Mouse (Mus musculus) midbrain, embryonic 13.5 days (tissue): ENCODE data around the gene Gpd2. TPM values are rescaled to one million over a fixed set of nuclear protein-coding genes. Genes with fewer than 3 reads are reported as not detected.

Source experiments
- ATAC-seq: fragments of 200-750 bp; cut with Nextera tagmentation; 2 replicates; pipeline ENCODE4 v1.8.0; 2017; ENCODE audit warnings: mild to moderate bottlenecking, moderate TSS enrichment, moderate library complexity
- H3K27ac ChIP-seq: fragments of 300-500 bp; sonication (generic); 2 replicates; pipeline ENCODE4 v1.5.1; 2015; ENCODE audit warnings: inconsistent platforms, mild to moderate bottlenecking, moderate library complexity
- H3K27me3 ChIP-seq: fragments of 300-500 bp; sonication (generic); 2 replicates; pipeline ENCODE4 v1.6.1; 2015; ENCODE audit warnings: mild to moderate bottlenecking, inconsistent platforms
- H3K36me3 ChIP-seq: fragments of 300-500 bp; sonication (generic); 2 replicates; pipeline ENCODE4 v1.6.1; 2015; ENCODE audit warnings: mild to moderate bottlenecking, inconsistent platforms
- H3K4me1 ChIP-seq: fragments of 300-500 bp; sonication (generic); replicated peaks from 2 replicates; pipeline ENCODE4 v1.6.1; 2015; ENCODE audit warnings: inconsistent platforms
- H3K4me2 ChIP-seq: fragments of 300-500 bp; sonication (generic); replicated peaks from 2 replicates; pipeline ENCODE4 v1.6.1; 2015; ENCODE audit warnings: moderate library complexity, mild to moderate bottlenecking, inconsistent platforms
- H3K4me3 ChIP-seq: fragments of 300-500 bp; sonication (generic); replicated peaks from 2 replicates; pipeline ENCODE4 v1.5.1; 2015; ENCODE audit warnings: mild to moderate bottlenecking, inconsistent platforms
- H3K9ac ChIP-seq: fragments of 300-500 bp; sonication (generic); replicated peaks from 2 replicates; pipeline ENCODE4 v1.6.1; 2015; ENCODE audit warnings: mild to moderate bottlenecking, inconsistent platforms
- H3K9me3 ChIP-seq: fragments of 300-500 bp; sonication (generic); 2 replicates; pipeline ENCODE4 v1.6.1; 2016; ENCODE audit warnings: mild to moderate bottlenecking, inconsistent platforms
- WGBS: fragments of 180-500 bp; shearing (Covaris S2); methylation state at CpG from one replicate; pipeline ENCODE4 v1.1.7; 2015; 5-methylcytosine and 5-hydroxymethylcytosine counted together
- polyA plus RNA-seq: library from polyadenylated mRNA; unstranded; fragments of >200 nt; fragmentation: Nextera tagmentation; extraction: Ambion mirVana; gene quantifications from 2 replicates; pipeline ENCODE4 v1.2.1, GENCODE M21; 2015

The Gpd2 gene
- polyA plus RNA-seq = 11.6 and 12.0 TPM in 2 replicates

DNA sequence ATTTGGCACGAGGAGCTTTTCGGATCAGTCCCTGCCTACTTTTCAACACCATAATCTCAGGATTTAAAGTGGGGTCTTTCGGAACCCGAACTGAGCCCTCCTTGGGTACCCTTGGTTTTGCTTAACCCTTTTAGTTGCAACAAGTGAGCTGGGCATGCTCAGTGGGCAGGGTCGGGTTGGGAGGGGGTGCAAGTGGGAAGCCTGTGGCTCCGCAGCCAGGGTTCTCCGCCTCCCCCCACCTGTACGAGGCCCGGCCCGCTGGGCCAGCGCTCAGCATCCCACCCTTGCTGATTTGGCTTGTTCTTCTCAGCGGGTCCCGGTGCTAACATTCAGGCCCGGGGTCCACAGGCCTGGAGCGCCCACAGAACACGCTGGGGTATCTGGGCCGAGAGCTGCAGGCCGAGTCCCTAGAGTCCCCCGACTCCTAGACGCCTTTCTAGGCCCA is at the start of gene Gpd2:
Gpd2 (plus strand) TSS at position 161 of the 445 bp plus-strand sequence.
- Histone ChIP-seq H3K27me3 (peaks cover 23% of the 10 kb centered on the region), H3K9ac (peak within 1 kb of the TSS; percentile 76), H3K9me3 (no peaks in the 10 kb centered on the region), H3K36me3 (no peaks in the 10 kb centered on the region), H3K4me1 (peaks cover 11% of the 10 kb centered on the region), H3K4me3 (peak within 1 kb of the TSS; percentile 72), H3K27ac (no peak within 1 kb of the TSS), H3K4me2 (peak within 1 kb of the TSS; percentile 92)
- WGBS = 5% methylated on average over 20 of the region's 20 CpGs
- peak; percentile 82 for ATAC-seq

- WGBS = 55% methylated on average over 9 of the region's 9 CpGs
- Histone ChIP-seq H3K27ac (no peak overlapping the region), H3K27me3 (no peaks in the 10 kb centered on the region), H3K4me2 (no peak overlapping the region), H3K4me3 (no peak overlapping the region), H3K9me3 (0 out of 2 replicates have a peak, but pooled peaks cover 3% of the 10 kb centered on the region), H3K36me3 (no peaks in the 10 kb centered on the region), H3K4me1 (peaks cover 4% of the 10 kb centered on the region; the same call in 1 of the 2 replicates), H3K9ac (no peak overlapping the region)
- no peak for ATAC-seq
These were observed 49.2 kb upstream of the Gpd2 start for GRCm38 (mm10) chr2:57188237-57188636.

DNA sequence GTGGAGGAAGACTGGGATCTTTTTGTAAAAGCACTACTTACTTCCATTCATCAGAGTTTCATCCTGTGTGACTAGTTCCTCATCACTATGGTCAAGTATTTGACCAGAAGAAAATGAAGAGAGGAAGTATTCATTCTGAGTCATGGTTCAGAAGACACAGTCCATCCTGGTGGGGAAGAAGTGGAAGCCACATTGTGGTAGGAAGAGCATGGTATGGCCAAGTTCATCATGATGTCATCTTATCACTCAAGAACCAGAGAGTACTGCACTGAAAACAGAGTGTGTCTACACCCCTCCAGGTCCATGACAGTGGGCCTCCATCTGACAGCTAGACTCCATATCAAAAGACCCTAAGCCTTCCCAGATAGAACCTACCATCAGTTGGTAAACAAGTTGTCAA is 46.6 kb upstream of the Gpd2 start:
- H3K4me1 ChIP-seq = no peaks in the 10 kb centered on the region
- 0 out of 2 replicates have a peak, but pooled peaks cover 3% of the 10 kb centered on the region for H3K9me3 ChIP-seq
- no peak overlapping the region for H3K27ac ChIP-seq
- H3K9ac ChIP-seq = no peak overlapping the region
- H3K4me3 ChIP-seq = no peak overlapping the region
- H3K4me2 ChIP-seq = no peak overlapping the region
- ATAC-seq = no peak
- no peaks in the 10 kb centered on the region for H3K27me3 ChIP-seq
- H3K36me3 ChIP-seq = no peaks in the 10 kb centered on the region

- H3K27me3 ChIP-seq = no peaks in the 10 kb centered on the region
- no peaks in the 10 kb centered on the region for H3K4me1 ChIP-seq
- no peak overlapping the region for H3K4me2 ChIP-seq
- 87% methylated on average over 3 of the region's 3 CpGs for WGBS
- no peak overlapping the region for H3K27ac ChIP-seq
- no peak overlapping the region for H3K9ac ChIP-seq
- ATAC-seq = no peak
- H3K36me3 ChIP-seq = no peaks in the 10 kb centered on the region
- no peak overlapping the region for H3K4me3 ChIP-seq
- H3K9me3 ChIP-seq = no peaks in the 10 kb centered on the region
These were observed 38.4 kb upstream of the Gpd2 start for GRCm38 (mm10) chr2:57199046-57199445.

DNA sequence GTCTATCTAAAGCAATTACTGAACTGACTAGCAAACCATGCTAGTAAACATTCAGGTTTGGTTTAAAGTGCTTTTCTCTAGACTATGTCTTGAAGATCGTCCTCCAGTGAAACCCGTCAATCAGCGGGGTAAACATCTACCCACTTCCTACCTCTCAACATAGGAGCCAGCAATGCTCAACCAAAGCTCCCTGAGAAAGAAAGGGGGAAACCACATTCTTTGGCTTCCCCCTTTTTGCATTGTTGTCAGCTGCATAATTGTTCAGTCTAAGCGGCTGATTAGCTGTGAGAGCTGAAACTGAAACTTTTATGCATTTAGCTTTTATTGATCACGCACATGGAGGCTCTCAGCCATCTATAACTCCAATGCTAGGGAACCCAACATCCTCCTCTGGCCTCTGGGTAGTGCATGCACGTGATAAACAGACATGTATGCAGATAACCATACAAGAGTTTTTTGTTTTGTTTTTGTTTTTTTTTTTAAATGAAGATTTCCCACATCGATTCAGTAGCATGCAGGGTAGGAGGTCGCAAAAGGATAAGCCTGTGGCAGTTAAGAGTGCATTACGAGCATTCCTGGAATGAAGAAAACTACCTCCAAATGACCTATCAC is 28.9 kb upstream of the Gpd2 start:
- WGBS = 88% methylated on average over 9 of the region's 9 CpGs
- Histone ChIP-seq H3K4me1 (no peaks in the 10 kb centered on the region), H3K4me3 (no peak overlapping the region), H3K36me3 (no peaks in the 10 kb centered on the region), H3K4me2 (no peak overlapping the region), H3K9ac (no peak overlapping the region), H3K9me3 (no peaks in the 10 kb centered on the region), H3K27me3 (no peaks in the 10 kb centered on the region), H3K27ac (no peak overlapping the region)
- no peak for ATAC-seq

GRCm38 (mm10) chr2:57211049-57212001 is 26.1 kb upstream of the Gpd2 start:
- Histone ChIP-seq H3K27me3 (no peaks in the 10 kb centered on the region), H3K4me2 (no peak overlapping the region), H3K9ac (no peak overlapping the region), H3K9me3 (no peaks in the 10 kb centered on the region), H3K27ac (no peak overlapping the region), H3K4me3 (no peak overlapping the region), H3K36me3 (no peaks in the 10 kb centered on the region), H3K4me1 (no peaks in the 10 kb centered on the region)
- no peak for ATAC-seq
- WGBS = 68% methylated on average over 9 of the region's 9 CpGs

- ATAC-seq = no peak
- H3K36me3 ChIP-seq = no peaks in the 10 kb centered on the region
- H3K9ac ChIP-seq = no peak overlapping the region
- H3K4me1 ChIP-seq = no peaks in the 10 kb centered on the region
- no peaks in the 10 kb centered on the region for H3K27me3 ChIP-seq
- H3K4me2 ChIP-seq = no peak overlapping the region
- H3K27ac ChIP-seq = no peak overlapping the region
- H3K9me3 ChIP-seq = no peaks in the 10 kb centered on the region
- H3K4me3 ChIP-seq = no peak overlapping the region
- 88% methylated on average over 4 of the region's 4 CpGs for WGBS
These were observed 24.1 kb upstream of the Gpd2 start for GRCm38 (mm10) chr2:57213364-57213763.

DNA sequence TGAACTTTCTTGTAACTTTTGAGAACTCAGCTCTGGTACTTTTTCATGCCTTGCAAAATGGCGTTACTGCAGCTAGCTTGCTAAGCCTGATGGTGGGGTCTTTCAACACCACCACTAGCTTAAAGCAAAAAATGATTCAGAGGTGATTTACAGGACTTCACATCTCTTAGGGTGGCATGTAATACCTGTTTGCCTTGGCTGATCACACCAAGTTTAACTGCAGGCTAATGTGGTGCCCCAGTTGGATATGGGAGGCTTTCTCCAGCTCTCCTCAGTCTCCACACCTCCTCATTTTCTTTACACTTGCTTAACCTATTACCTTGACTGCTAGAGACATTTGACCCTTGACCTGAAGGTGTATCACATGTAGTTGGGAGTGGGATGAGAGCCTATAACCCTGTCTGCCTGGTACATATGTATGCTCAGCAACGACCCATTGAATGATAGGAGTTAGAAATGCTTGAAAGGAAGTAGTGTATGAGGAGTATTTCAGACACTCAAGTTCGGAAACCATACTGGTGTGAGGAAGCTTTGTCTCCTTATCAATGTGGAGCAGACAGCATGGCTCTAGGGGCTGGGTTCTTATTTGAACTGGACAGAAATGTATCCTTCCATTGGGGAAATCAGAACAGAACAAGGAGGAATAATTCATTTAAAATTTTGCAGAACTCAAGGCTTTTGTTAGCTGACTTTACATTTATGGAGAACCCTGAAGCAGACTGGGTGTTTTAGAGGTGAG is 14.0 kb upstream of the Gpd2 start:
- Histone ChIP-seq H3K4me2 (no peak overlapping the region), H3K4me1 (no peaks in the 10 kb centered on the region), H3K36me3 (no peaks in the 10 kb centered on the region), H3K9ac (no peak overlapping the region), H3K27me3 (peaks cover 21% of the 10 kb centered on the region), H3K4me3 (no peak overlapping the region), H3K9me3 (no peaks in the 10 kb centered on the region), H3K27ac (no peak overlapping the region)
- ATAC-seq = no peak
- WGBS = 82% methylated on average over 3 of the region's 3 CpGs

GRCm38 (mm10) chr2:57225236-57225635 is 12.2 kb upstream of the Gpd2 start:
- H3K9ac ChIP-seq = no peak overlapping the region
- H3K4me3 ChIP-seq = no peak overlapping the region
- ATAC-seq = no peak
- no peaks in the 10 kb centered on the region for H3K9me3 ChIP-seq
- no peaks in the 10 kb centered on the region for H3K4me1 ChIP-seq
- H3K36me3 ChIP-seq = no peaks in the 10 kb centered on the region
- peaks cover 21% of the 10 kb centered on the region for H3K27me3 ChIP-seq
- WGBS = 55% methylated on average over 2 of the region's 2 CpGs
- no peak overlapping the region for H3K4me2 ChIP-seq
- H3K27ac ChIP-seq = no peak overlapping the region

- Histone ChIP-seq H3K4me3 (no peak overlapping the region), H3K4me1 (no peaks in the 10 kb centered on the region), H3K27me3 (peaks cover 21% of the 10 kb centered on the region), H3K27ac (no peak overlapping the region), H3K4me2 (no peak overlapping the region), H3K36me3 (no peaks in the 10 kb centered on the region), H3K9me3 (no peaks in the 10 kb centered on the region), H3K9ac (no peak overlapping the region)
- WGBS = 84% methylated on average over 3 of the region's 3 CpGs
- no peak for ATAC-seq
These were observed 10.0 kb upstream of the Gpd2 start for GRCm38 (mm10) chr2:57227425-57227824.

GRCm38 (mm10) chr2:57229647-57230240 is 7.7 kb upstream of the Gpd2 start:
- no peak for ATAC-seq
- Histone ChIP-seq H3K27me3 (peaks cover 7% of the 10 kb centered on the region), H3K4me1 (no peaks in the 10 kb centered on the region), H3K36me3 (no peaks in the 10 kb centered on the region), H3K4me3 (no peak overlapping the region), H3K4me2 (no peak overlapping the region), H3K27ac (no peak overlapping the region), H3K9me3 (no peaks in the 10 kb centered on the region), H3K9ac (no peak overlapping the region)
- 63% methylated on average over 4 of the region's 4 CpGs for WGBS
